Mouse (Mus musculus) cerebellum, adult 2 months (tissue): ENCODE results near the gene Dnajc11.

Experiments used
- CTCF ChIP-seq: fragments of 200-500 bp; IDR thresholded peaks from 2 replicates; pipeline ENCODE4 v1.5.1; 2011; ENCODE audit warnings: low read depth, mild to moderate bottlenecking, control low read depth, low read length, moderate library complexity, borderline replicate concordance; ENCODE audit not compliant: insufficient read depth
- POLR2A ChIP-seq: fragments of 200-500 bp; IDR thresholded peaks from 2 replicates; pipeline ENCODE4 v1.6.1; 2011; ENCODE audit warnings: low read length, control low read depth, borderline replicate concordance; ENCODE audit not compliant: insufficient read depth

DNA sequence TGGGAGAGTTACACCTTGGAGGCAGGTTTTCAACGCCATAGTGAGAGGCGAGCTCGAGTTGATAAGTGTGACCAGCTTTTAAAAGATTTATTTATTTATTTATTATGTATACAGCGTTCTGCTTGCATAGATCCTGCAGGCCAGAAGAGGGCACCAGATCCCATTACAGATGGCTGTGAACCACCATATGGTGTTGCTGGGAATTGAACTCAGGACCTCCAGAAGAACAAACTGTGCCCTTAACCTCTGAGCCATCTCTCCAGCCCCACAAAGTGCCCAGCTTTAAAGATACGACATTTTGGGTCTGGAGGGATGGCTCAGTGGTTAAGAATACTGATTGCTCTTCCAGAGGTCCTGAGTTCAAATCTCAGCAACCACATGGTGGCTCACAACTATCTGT, 95.6 kb downstream of the Dnajc11 start:
- TF ChIP-seq POLR2A: no peak
- peak; percentile 24; the same call in 1 of the 2 replicates for TF ChIP-seq CTCF
